ENCODE assay signal across 13 mouse cellular contexts in genomic region chr4:45769791-45770637, GRCm38 (mm10). TPM values are rescaled to one million over a fixed set of nuclear protein-coding genes. Genes with fewer than 3 reads are reported as not detected.
DNase-seq lines count a peak whose midpoint lies in the region; ATAC-seq lines count a peak whose summit lies in the region.
"Had no signal": no experiment of that assay in that cellular context is flagged by ENCODE, and none has a peak within 500 bp of the region (broad histone marks: within the 10 kb centered on the region; RNA-seq: fewer than 3 reads in every experiment).

No protein-coding gene starts in this region.

- no peak overlapping the region for H3K9ac ChIP-seq in hindbrain, embryonic 11.5 days (ENCODE audit: low read depth, low read length)
- H3K9ac ChIP-seq in hindbrain, embryonic 16.5 days (ENCODE audit: low read depth, low read length): no peak overlapping the region
- H3K9ac ChIP-seq in forebrain, embryonic 15.5 days (replicated peaks): no peak overlapping the region
- peak overlapping the region; percentile 35; the same call in 1 of the 2 replicates for H3K9ac ChIP-seq in neural tube, embryonic 11.5 days (ENCODE audit: low read length)
- H3K9ac ChIP-seq: limb, embryonic 12.5 days; lung, embryonic 14.5 days had no signal

- no peak overlapping the region for H3K4me3 ChIP-seq in hindbrain, embryonic 11.5 days (ENCODE audit: low read depth, low read length)
- no peak overlapping the region for H3K4me3 ChIP-seq in hindbrain, embryonic 16.5 days (ENCODE audit: low read length)
- H3K4me3 ChIP-seq in forebrain, embryonic 15.5 days: no peak overlapping the region
- no peak overlapping the region for H3K4me3 ChIP-seq in neural tube, embryonic 11.5 days (ENCODE audit: low read depth, low read length)
- H3K4me3 ChIP-seq in limb, embryonic 10.5 days: no peak overlapping the region
- H3K4me3 ChIP-seq: limb, embryonic 12.5 days had no signal

- DNase-seq in hindbrain, embryonic 11.5 days (ENCODE audit: low spot score): peak; percentile 50
- DNase-seq in adrenal gland, postnatal 36 days: peak; percentile 25 to 31
- no peak for DNase-seq in neural tube, embryonic 11.5 days (ENCODE audit: low spot score)
- DNase-seq in thymus, postnatal 4 days: no peak
- DNase-seq in limb, embryonic 10.5 days (ENCODE audit: low spot score): no peak
- DNase-seq: cerebellum, postnatal 36 days; heart, postnatal 4 days; lung, embryonic 14.5 days had no signal

- no peaks in the 10 kb centered on the region for H3K9me3 ChIP-seq in hindbrain, embryonic 11.5 days (ENCODE audit: control insufficient read depth, low read length)
- no peaks in the 10 kb centered on the region for H3K9me3 ChIP-seq in hindbrain, embryonic 16.5 days (ENCODE audit: control insufficient read depth, low read length)
- H3K9me3 ChIP-seq in forebrain, embryonic 15.5 days: no peaks in the 10 kb centered on the region
- no peaks in the 10 kb centered on the region for H3K9me3 ChIP-seq in neural tube, embryonic 11.5 days (ENCODE audit: control insufficient read depth, low read length)
- no peaks in the 10 kb centered on the region for H3K9me3 ChIP-seq in limb, embryonic 10.5 days (replicated peaks)
- H3K9me3 ChIP-seq: limb, embryonic 12.5 days had no signal

- peaks cover 14% of the 10 kb centered on the region for H3K4me1 ChIP-seq in hindbrain, embryonic 11.5 days (replicated peaks; ENCODE audit: control insufficient read depth, insufficient read depth, low read length)
- H3K4me1 ChIP-seq in hindbrain, embryonic 16.5 days (ENCODE audit: control insufficient read depth, insufficient read depth, low read depth, low read length): peaks cover 23% of the 10 kb centered on the region
- H3K4me1 ChIP-seq in forebrain, embryonic 15.5 days: peaks cover 68% of the 10 kb centered on the region
- H3K4me1 ChIP-seq in neural tube, embryonic 11.5 days (ENCODE audit: control insufficient read depth, insufficient read depth, low read length): peaks cover 29% of the 10 kb centered on the region
- peaks cover 41% of the 10 kb centered on the region for H3K4me1 ChIP-seq in limb, embryonic 10.5 days

- ATAC-seq in hindbrain, embryonic 11.5 days (ENCODE audit: low FRiP score): no peak
- no peak for ATAC-seq in hindbrain, embryonic 16.5 days
- ATAC-seq in forebrain, embryonic 15.5 days (replicated peaks): no peak
- no peak for ATAC-seq in neural tube, embryonic 11.5 days (ENCODE audit: insufficient read depth, low FRiP score, low TSS enrichment)
- no peak for ATAC-seq in activated CD4-positive, CD25-positive, alpha-beta regulatory T cell, adult 4 months

- no peaks in the 10 kb centered on the region for H3K36me3 ChIP-seq in hindbrain, embryonic 11.5 days (ENCODE audit: control insufficient read depth, insufficient read depth, low read length)
- H3K36me3 ChIP-seq in hindbrain, embryonic 16.5 days (ENCODE audit: control insufficient read depth, insufficient read depth, low read length): no peaks in the 10 kb centered on the region
- H3K36me3 ChIP-seq in forebrain, embryonic 15.5 days: no peaks in the 10 kb centered on the region
- H3K36me3 ChIP-seq in neural tube, embryonic 11.5 days (ENCODE audit: control insufficient read depth, insufficient read depth, low read length): no peaks in the 10 kb centered on the region
- H3K36me3 ChIP-seq in limb, embryonic 10.5 days: no peaks in the 10 kb centered on the region
- H3K36me3 ChIP-seq: limb, embryonic 12.5 days had no signal

- 0 out of 2 replicates have a peak overlapping the region, but pooled peaks have one; percentile 53 for H3K27ac ChIP-seq in hindbrain, embryonic 11.5 days (ENCODE audit: low read depth, low read length)
- no peak overlapping the region for H3K27ac ChIP-seq in hindbrain, embryonic 16.5 days (ENCODE audit: low read depth, low read length)
- peak overlapping the region; percentile 90 for H3K27ac ChIP-seq in forebrain, embryonic 15.5 days (replicated peaks)
- peak overlapping the region; percentile 62; the same call in 1 of the 2 replicates for H3K27ac ChIP-seq in neural tube, embryonic 11.5 days (ENCODE audit: low read depth, low read length)
- no peak overlapping the region for H3K27ac ChIP-seq in limb, embryonic 10.5 days
- H3K27ac ChIP-seq: limb, embryonic 12.5 days had no signal

- peaks cover 11% of the 10 kb centered on the region; the same call in 1 of the 2 replicates for H3K27me3 ChIP-seq in hindbrain, embryonic 11.5 days (ENCODE audit: control insufficient read depth, insufficient read depth, low read length)
- no peaks in the 10 kb centered on the region for H3K27me3 ChIP-seq in hindbrain, embryonic 16.5 days (replicated peaks; ENCODE audit: control insufficient read depth, insufficient read depth, low read length)
- no peaks in the 10 kb centered on the region for H3K27me3 ChIP-seq in forebrain, embryonic 15.5 days
- peaks cover 5% of the 10 kb centered on the region; the same call in 1 of the 2 replicates for H3K27me3 ChIP-seq in neural tube, embryonic 11.5 days (ENCODE audit: control insufficient read depth, insufficient read depth, low read length)
- peaks cover 67% of the 10 kb centered on the region for H3K27me3 ChIP-seq in limb, embryonic 10.5 days (ENCODE audit: low read depth, poor library complexity, severe bottlenecking)

- 5% methylated on average over 10 of the region's 10 CpGs for WGBS in hindbrain, embryonic 11.5 days
- 13% methylated on average over 10 of the region's 10 CpGs for WGBS in hindbrain, embryonic 16.5 days
- 9% methylated on average over 10 of the region's 10 CpGs for WGBS in forebrain, embryonic 15.5 days
- 9% methylated on average over 10 of the region's 10 CpGs for WGBS in neural tube, embryonic 11.5 days
- 10% methylated on average over 10 of the region's 10 CpGs for WGBS in limb, embryonic 10.5 days

- H3K4me2 ChIP-seq in hindbrain, embryonic 11.5 days (replicated peaks; ENCODE audit: low read depth, low read length): no peak overlapping the region
- H3K4me2 ChIP-seq in hindbrain, embryonic 16.5 days (ENCODE audit: low read length): no peak overlapping the region
- no peak overlapping the region; the same call in 1 of the 2 replicates for H3K4me2 ChIP-seq in forebrain, embryonic 15.5 days (replicated peaks)
- H3K4me2 ChIP-seq in neural tube, embryonic 11.5 days (ENCODE audit: low read depth): no peak overlapping the region
- H3K4me2 ChIP-seq: limb, embryonic 12.5 days; lung, embryonic 14.5 days had no signal

RNA-seq across cellular contexts. Expression of gene Aldh1b1, which starts 28.8 kb away (rescaled TPM):
- polyA plus RNA-seq in hindbrain, embryonic 11.5 days (2014; fragmentation: Nextera tagmentation; extraction: Ambion mirVana): 4.5 and 6.0 TPM in 2 replicates
- 20.8 and 22.5 TPM in 2 replicates for polyA plus RNA-seq in hindbrain, embryonic 16.5 days (2015; fragmentation: Nextera tagmentation; extraction: Ambion mirVana)
- total RNA-seq in adrenal gland, postnatal 36 days (2021): 10 to 100 TPM; 20.2 to 34.4 TPM
- polyA plus RNA-seq in forebrain, embryonic 15.5 days (2015; fragmentation: Nextera tagmentation; extraction: Ambion mirVana): 25.7 and 27.4 TPM in 2 replicates
- polyA plus RNA-seq in neural tube, embryonic 11.5 days (2014; fragmentation: Nextera tagmentation; extraction: Ambion mirVana): 4.1 and 4.6 TPM in 2 replicates
- 10 to 100 TPM in 1 of 2 experiments, 1 to 10 TPM in 1; 3.0 to 10.2 TPM for polyA plus RNA-seq in activated CD4-positive, CD25-positive, alpha-beta regulatory T cell, adult 4 months (2017; shearing (Covaris generic))
- 2.5 and 2.9 TPM in 2 replicates for polyA plus RNA-seq in limb, embryonic 10.5 days (2016; fragmentation: Nextera tagmentation; extraction: Ambion mirVana)

RNA-seq across cellular contexts. Expression of gene Igfbpl1, which starts 56.7 kb away (rescaled TPM):
- polyA plus RNA-seq in hindbrain, embryonic 11.5 days (2014; fragmentation: Nextera tagmentation; extraction: Ambion mirVana): 71.4 and 83.2 TPM in 2 replicates
- 20.2 and 27.3 TPM in 2 replicates for polyA plus RNA-seq in hindbrain, embryonic 16.5 days (2015; fragmentation: Nextera tagmentation; extraction: Ambion mirVana)
- not detected for total RNA-seq in adrenal gland, postnatal 36 days (2021)
- 114 and 126 TPM in 2 replicates for polyA plus RNA-seq in forebrain, embryonic 15.5 days (2015; fragmentation: Nextera tagmentation; extraction: Ambion mirVana)
- 76.8 and 90.4 TPM in 2 replicates for polyA plus RNA-seq in neural tube, embryonic 11.5 days (2014; fragmentation: Nextera tagmentation; extraction: Ambion mirVana)
- polyA plus RNA-seq in activated CD4-positive, CD25-positive, alpha-beta regulatory T cell, adult 4 months (2017; shearing (Covaris generic)): not detected
- polyA plus RNA-seq in limb, embryonic 10.5 days (2016; fragmentation: Nextera tagmentation; extraction: Ambion mirVana): 0.28 and 0.48 TPM in 2 replicates
- total RNA-seq: gastrocnemius, postnatal 4 days had no signal

Comparison
In these comparisons a context has a peak if more than half of its experiments do, and no peak if none do; other contexts are left out.
1. H3K27ac ChIP-seq: peak in hindbrain, embryonic 11.5 days (single experiment), forebrain, embryonic 15.5 days (single experiment) and neural tube, embryonic 11.5 days (single experiment); none in hindbrain, embryonic 16.5 days (single experiment) and limb, embryonic 10.5 days (single experiment).
2. DNase-seq: peak in hindbrain, embryonic 11.5 days (single experiment) and adrenal gland, postnatal 36 days (2 of 2); none in neural tube, embryonic 11.5 days (single experiment), thymus, postnatal 4 days (single experiment) and limb, embryonic 10.5 days (single experiment).
3. RNA of gene Igfbpl1, which starts 56.7 kb away (polyA plus RNA-seq): 114 to 126 TPM in forebrain, embryonic 15.5 days, 76.8 to 90.4 TPM in neural tube, embryonic 11.5 days, 71.4 to 83.2 TPM in hindbrain, embryonic 11.5 days and 20.2 to 27.3 TPM in hindbrain, embryonic 16.5 days; 0.28 to 0.48 TPM in limb, embryonic 10.5 days and not detected in activated CD4-positive, CD25-positive, alpha-beta regulatory T cell, adult 4 months; every median in the first group is over 10 times any median in the second.